Mouse (Mus musculus) heart, embryonic 12.5 days (tissue): ENCODE measurements around the gene Fscn2. TPM values are rescaled to one million over a fixed set of nuclear protein-coding genes. Genes with fewer than 3 reads are reported as not detected.
A peak's percentile ranks its signal among the peaks of the same experiment; 100 is the strongest.
"Not testable (repeated sequence)": the region's sequence is repeated elsewhere in the genome, so short reads cannot be mapped to it uniquely, and the experiment has no call there.

Experiments used
- ATAC-seq: fragments of 200-750 bp; cut with Nextera tagmentation; 2 replicates; pipeline ENCODE4 v1.8.0; 2017; ENCODE audit warnings: moderate TSS enrichment, moderate library complexity; ENCODE audit not compliant: insufficient number of reproducible peaks, low FRiP score
- H3K27ac ChIP-seq: fragments of 300-500 bp; sonication (generic); 2 replicates; pipeline ENCODE4 v1.5.1; 2016; ENCODE audit warnings: mild to moderate bottlenecking, moderate library complexity; ENCODE audit not compliant: poor library complexity, severe bottlenecking
- H3K27me3 ChIP-seq: fragments of 300-500 bp; sonication (generic); replicated peaks from 2 replicates; pipeline ENCODE4 v1.6.1; 2016; ENCODE audit warnings: mild to moderate bottlenecking, moderate library complexity
- H3K36me3 ChIP-seq: fragments of 300-500 bp; sonication (generic); 2 replicates; pipeline ENCODE4 v1.6.1; 2016; ENCODE audit warnings: mild to moderate bottlenecking, moderate library complexity
- H3K4me1 ChIP-seq: fragments of 300-500 bp; sonication (generic); replicated peaks from 2 replicates; pipeline ENCODE4 v1.6.1; 2016; ENCODE audit warnings: mild to moderate bottlenecking
- H3K4me2 ChIP-seq: fragments of 300-500 bp; sonication (generic); 2 replicates; pipeline ENCODE4 v1.6.1; 2016; ENCODE audit warnings: mild to moderate bottlenecking, moderate library complexity
- H3K4me3 ChIP-seq: fragments of 300-500 bp; sonication (generic); 2 replicates; pipeline ENCODE4 v1.5.1; 2016; ENCODE audit warnings: mild to moderate bottlenecking
- H3K9ac ChIP-seq: fragments of 300-500 bp; sonication (generic); 2 replicates; pipeline ENCODE4 v1.6.1; 2016; ENCODE audit warnings: mild to moderate bottlenecking, moderate library complexity
- H3K9me3 ChIP-seq: fragments of 300-500 bp; sonication (generic); replicated peaks from 2 replicates; pipeline ENCODE4 v1.6.1; 2016; ENCODE audit warnings: mild to moderate bottlenecking, moderate library complexity
- WGBS: fragments of 180-500 bp; shearing (Covaris S2); methylation state at CpG from one replicate; pipeline ENCODE4 v1.1.7; 2016; 5-methylcytosine and 5-hydroxymethylcytosine counted together
- microRNA-seq: library from miRNA; unstranded; fragments of <30 nt; microRNA quantifications from one replicate; pipeline ENCODE4, GENCODE M21; 2017
- polyA plus RNA-seq: library from polyadenylated mRNA; unstranded; fragments of >200 nt; fragmentation: Nextera tagmentation; extraction: Ambion mirVana; gene quantifications from 2 replicates; pipeline ENCODE4 v1.2.1, GENCODE M21; 2016

The Fscn2 gene
- polyA plus RNA-seq, 1 experiment from 2014 or later, result 0.63 TPM

DNA sequence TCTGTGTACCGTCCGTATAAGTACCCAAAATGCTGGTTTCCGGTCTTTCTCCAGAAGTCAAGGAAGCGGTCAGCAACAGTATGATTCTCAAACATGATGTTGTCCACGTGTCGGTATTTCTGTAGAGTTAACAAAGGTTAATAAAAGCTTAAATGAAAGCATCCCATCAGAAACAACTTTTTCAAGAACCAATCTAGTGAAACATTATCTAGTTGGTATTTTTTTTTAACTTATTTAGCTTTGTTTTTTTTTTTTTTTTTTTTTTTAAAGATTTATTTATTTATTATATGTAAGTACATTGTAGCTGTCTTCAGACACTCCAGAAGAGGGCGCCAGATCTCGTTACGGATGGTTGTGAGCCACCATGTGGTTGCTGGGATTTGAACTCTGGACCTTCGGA, 52.3 kb downstream of the Fscn2 start:
- not testable (repeated sequence) for H3K9me3 ChIP-seq, H3K4me2 ChIP-seq, H3K27me3 ChIP-seq, ATAC-seq, H3K27ac ChIP-seq, H3K4me3 ChIP-seq, H3K4me1 ChIP-seq, H3K9ac ChIP-seq
- H3K36me3 ChIP-seq, result peaks cover 95% of the 10 kb centered on the region
- WGBS, result 96% methylated on average over 7 of the region's 10 CpGs

Small RNAs within 50 kb of the gene (microRNA-seq; reads per million reads assigned to microRNA genes)
- not detected for gene Gm23419
- 2.8 reads per million, percentile 6 among the genes with 10 or more reads in this experiment for gene Mir6935

Other genes starting within 250 kb of the Fscn2 start
- 114 and 117 TPM in 2 replicates for gene Slc38a10, start 210.2 kb upstream of the Fscn2 start, polyA plus RNA-seq
- 6.5 and 7.6 TPM in 2 replicates for gene Bahcc1, start 128.6 kb upstream of the Fscn2 start, polyA plus RNA-seq
- gene Actg1, start 13.0 kb upstream of the Fscn2 start, polyA plus RNA-seq, result 1,404 and 1,426 TPM in 2 replicates
- gene Faap100, start 17.2 kb downstream of the Fscn2 start, polyA plus RNA-seq, result 32.0 and 32.3 TPM in 2 replicates
- gene Nploc4, start 76.2 kb downstream of the Fscn2 start, polyA plus RNA-seq, result 43.2 and 45.2 TPM in 2 replicates
- gene Tspan10, start 81.1 kb downstream of the Fscn2 start, polyA plus RNA-seq, result not detected in 2 replicates
- 0.10 and 0.13 TPM in 2 replicates for gene Pde6g, start 92.0 kb downstream of the Fscn2 start, polyA plus RNA-seq
- gene Oxld1, start 96.5 kb downstream of the Fscn2 start, polyA plus RNA-seq, result 14.9 and 15.2 TPM in 2 replicates
- gene Ccdc137, start 96.6 kb downstream of the Fscn2 start, polyA plus RNA-seq, result 24.1 and 24.7 TPM in 2 replicates
- gene Arl16, start 106.1 kb downstream of the Fscn2 start, polyA plus RNA-seq, result 35.9 and 41.6 TPM in 2 replicates
- 208 and 219 TPM in 2 replicates for gene Mrpl12, start 123.1 kb downstream of the Fscn2 start, polyA plus RNA-seq
- 44.2 and 46.2 TPM in 2 replicates for gene Slc25a10, start 130.3 kb downstream of the Fscn2 start, polyA plus RNA-seq
- 1.2 and 1.4 TPM in 2 replicates for gene Gcgr, start 169.2 kb downstream of the Fscn2 start, polyA plus RNA-seq
- gene Mcrip1, start 188.2 kb downstream of the Fscn2 start, polyA plus RNA-seq, result 126 and 130 TPM in 2 replicates
- gene Ppp1r27, start 189.6 kb downstream of the Fscn2 start, polyA plus RNA-seq, result not detected in 2 replicates
- 478 and 480 TPM in 2 replicates for gene P4hb, start 211.7 kb downstream of the Fscn2 start, polyA plus RNA-seq
- 422 and 442 TPM in 2 replicates for gene Arhgdia, start 220.1 kb downstream of the Fscn2 start, polyA plus RNA-seq
- 356 and 361 TPM in 2 replicates for gene Alyref, start 236.8 kb downstream of the Fscn2 start, polyA plus RNA-seq
- 174 and 175 TPM in 2 replicates for gene Anapc11, start 236.9 kb downstream of the Fscn2 start, polyA plus RNA-seq
- 13.6 and 20.3 TPM in 2 replicates for gene Npb, start 246.9 kb downstream of the Fscn2 start, polyA plus RNA-seq